Mouse (Mus musculus) frontal cortex, postnatal 25 days (tissue): ENCODE measurements at regions not wholly inside any gene's neighbourhood (a gene's known extent, or its start where the extent isn't known, plus 50 kb on each side); places are given as distances from the start of the nearest gene placed in this dataset.
"Not testable (repeated sequence)": the region's sequence is repeated elsewhere in the genome, so short reads cannot be mapped to it uniquely, and the experiment has no call there.

Experiments
- DNase-seq, 2 experiments: peaks; one replicate each; pipeline ENCODE4 v3.0.0; 2022; ENCODE audit warnings: low spot score in 2 of 2

GRCm38 (mm10) chr9:3116311-3116710, 79.6 kb downstream of the Gm10715 start:
- DNase-seq: not testable (repeated sequence)

- DNase-seq: no peak
Measured at GRCm38 (mm10) chr9:3161181-3161580, 124.5 kb downstream of the Gm10715 start.

- DNase-seq: no peak
Measured at GRCm38 (mm10) chr9:3184343-3184742, 147.7 kb downstream of the Gm10715 start.

- DNase-seq: no peak
Measured at GRCm38 (mm10) chr9:3199151-3200018, 135.6 kb upstream of the Alkbh8 start.

GRCm38 (mm10) chr9:3200019-3200347, 135.0 kb upstream of the Alkbh8 start:
- DNase-seq: not testable (repeated sequence)

GRCm38 (mm10) chr9:3208120-3208519, 126.8 kb upstream of the Alkbh8 start:
- not testable (repeated sequence) for DNase-seq

- DNase-seq: peak in 1 of 2 experiments; percentile 32
Measured at GRCm38 (mm10) chr9:3258396-3259300, 76.3 kb upstream of the Alkbh8 start.

GRCm38 (mm10) chr9:3260181-3260580, 74.8 kb upstream of the Alkbh8 start:
- DNase-seq: no peak

- no peak for DNase-seq
Measured at GRCm38 (mm10) chr9:3260860-3261259, 74.1 kb upstream of the Alkbh8 start.

- DNase-seq: no peak
Measured at GRCm38 (mm10) chr9:3264467-3264866, 70.5 kb upstream of the Alkbh8 start.

- DNase-seq: not testable (repeated sequence)
Measured at GRCm38 (mm10) chr9:3280496-3280895, 54.4 kb upstream of the Alkbh8 start.

- not testable (repeated sequence) for DNase-seq
Measured at GRCm38 (mm10) chr9:3281906-3282305, 53.0 kb upstream of the Alkbh8 start.

GRCm38 (mm10) chr9:3283381-3283780, 51.6 kb upstream of the Alkbh8 start:
- DNase-seq: not testable (repeated sequence)
